26 mouse cellular contexts compared by ENCODE assay signal in genomic region chr2:146555351-146555750, GRCm38 (mm10). TPM values are rescaled to one million over a fixed set of nuclear protein-coding genes. Genes with fewer than 3 reads are reported as not detected.
DNase-seq lines count a peak whose midpoint lies in the region; ATAC-seq and TF ChIP-seq lines count a peak whose summit lies in the region.
"Had no signal": no experiment of that assay in that cellular context is flagged by ENCODE, and none has a peak within 500 bp of the region (broad histone marks: within the 10 kb centered on the region; RNA-seq: fewer than 3 reads in every experiment).

No protein-coding gene starts in this region.

- H3K9ac ChIP-seq in liver, adult 2 months (ENCODE audit: low read depth, low read length) = no peak overlapping the region
- H3K9ac ChIP-seq in liver, postnatal 0 days (replicated peaks) = no peak overlapping the region
- H3K9ac ChIP-seq in stomach, postnatal 0 days (ENCODE audit: low read length) = no peak overlapping the region
- H3K9ac ChIP-seq: embryonic facial prominence, embryonic 13.5 days; hindbrain, embryonic 13.5 days; limb, embryonic 15.5 days; liver, embryonic 14.5 days; neural tube, embryonic 12.5 days had no signal

- WGBS in liver, adult 2 months = 20% methylated on average over 5 of the region's 5 CpGs
- 60% methylated on average over 5 of the region's 5 CpGs for WGBS in liver, postnatal 0 days (ENCODE audit: insufficient replicate concordance)
- WGBS in stomach, postnatal 0 days = 58% methylated on average over 5 of the region's 5 CpGs

- ATAC-seq in liver, postnatal 0 days = no peak
- peak; percentile 76 for ATAC-seq in stomach, postnatal 0 days (ENCODE audit: low FRiP score, low TSS enrichment)
- ATAC-seq: forebrain, embryonic 16.5 days had no signal

- no peaks in the 10 kb centered on the region for H3K79me2 ChIP-seq in liver, adult 2 months (ENCODE audit: control insufficient read depth, insufficient read depth, low read length)

- TF ChIP-seq CTCF in liver, adult 2 months (IDR thresholded peaks at IDR 0.05; ENCODE audit: low read depth, low read length) = no peak
- no peak for TF ChIP-seq CTCF in liver, postnatal 0 days (IDR thresholded peaks at IDR 0.05; ENCODE audit: low read depth)
- TF ChIP-seq CTCF in stomach, postnatal 0 days (IDR thresholded peaks at IDR 0.05; ENCODE audit: low read depth) = no peak

- TF ChIP-seq EP300 in liver, postnatal 0 days (IDR thresholded peaks at IDR 0.05; ENCODE audit: low read depth) = no peak
- TF ChIP-seq EP300 in stomach, postnatal 0 days (optimal IDR thresholded peaks at IDR 0.05) = no peak

- H3K9me3 ChIP-seq in liver, postnatal 0 days (ENCODE audit: low read length) = no peaks in the 10 kb centered on the region
- no peaks in the 10 kb centered on the region for H3K9me3 ChIP-seq in stomach, postnatal 0 days (ENCODE audit: control insufficient read depth, low read length)
- H3K9me3 ChIP-seq: embryonic facial prominence, embryonic 13.5 days; forebrain, embryonic 10.5 days; hindbrain, embryonic 13.5 days; limb, embryonic 10.5 days; limb, embryonic 15.5 days; neural tube, embryonic 12.5 days had no signal

- peaks cover 6% of the 10 kb centered on the region for H3K4me1 ChIP-seq in liver, adult 2 months (ENCODE audit: control insufficient read depth, insufficient read depth, low read length)
- H3K4me1 ChIP-seq in liver, postnatal 0 days (ENCODE audit: insufficient read depth) = no peaks in the 10 kb centered on the region
- no peaks in the 10 kb centered on the region for H3K4me1 ChIP-seq in stomach, postnatal 0 days (replicated peaks; ENCODE audit: control insufficient read depth, insufficient read depth)
- H3K4me1 ChIP-seq: hindbrain, embryonic 13.5 days; limb, embryonic 15.5 days; neural tube, embryonic 12.5 days had no signal

- TF ChIP-seq POLR2A in liver, adult 2 months (IDR thresholded peaks at IDR 0.05; ENCODE audit: extremely low read depth, insufficient read depth, low read length) = no peak

- H3K27me3 ChIP-seq in liver, adult 2 months (ENCODE audit: control insufficient read depth, insufficient read depth, low read length) = no peaks in the 10 kb centered on the region
- H3K27me3 ChIP-seq in liver, postnatal 0 days (ENCODE audit: insufficient read depth, low read length) = no peaks in the 10 kb centered on the region
- H3K27me3 ChIP-seq in stomach, postnatal 0 days (ENCODE audit: control insufficient read depth, insufficient read depth, low read length) = no peaks in the 10 kb centered on the region
- H3K27me3 ChIP-seq: embryonic facial prominence, embryonic 13.5 days; hindbrain, embryonic 13.5 days; limb, embryonic 15.5 days; neural tube, embryonic 12.5 days had no signal

- no peak overlapping the region for H3K27ac ChIP-seq in liver, adult 2 months (replicated peaks; ENCODE audit: insufficient read depth, low read depth, low read length)
- no peak overlapping the region for H3K27ac ChIP-seq in liver, postnatal 0 days (ENCODE audit: low read depth)
- H3K27ac ChIP-seq in stomach, postnatal 0 days (replicated peaks) = no peak overlapping the region
- H3K27ac ChIP-seq: embryonic facial prominence, embryonic 13.5 days; forebrain, embryonic 10.5 days; gastrocnemius, adult 2 months; hindbrain, embryonic 13.5 days; limb, embryonic 10.5 days; limb, embryonic 15.5 days; liver, embryonic 14.5 days; neural tube, embryonic 12.5 days had no signal

- no peak overlapping the region for H3K4me3 ChIP-seq in liver, adult 2 months (ENCODE audit: insufficient read depth, low read depth, low read length)
- no peak overlapping the region for H3K4me3 ChIP-seq in liver, postnatal 0 days (ENCODE audit: low read depth, low read length)
- H3K4me3 ChIP-seq in stomach, postnatal 0 days (ENCODE audit: low read depth, low read length) = no peak overlapping the region
- H3K4me3 ChIP-seq: embryonic facial prominence, embryonic 13.5 days; forebrain, embryonic 10.5 days; gastrocnemius, adult 2 months; hindbrain, embryonic 13.5 days; limb, embryonic 10.5 days; limb, embryonic 15.5 days; myocyte; neural tube, embryonic 12.5 days had no signal

- DNase-seq in kidney, adult 18-20 months = peak; percentile 42
- no peak for DNase-seq in kidney, postnatal 10 days
- DNase-seq in liver, adult 2 months (ENCODE audit: extremely low read depth, low read depth, low spot score) = peak; percentile 81
- no peak for DNase-seq in liver, postnatal 0 days
- DNase-seq in lung, postnatal 14 days = peak; percentile 27
- peak; percentile 42 for DNase-seq in stomach, postnatal 0 days (ENCODE audit: low spot score)
- DNase-seq in left cerebral cortex, adult 8-10 months (ENCODE audit: low spot score in 2 of 2) = no peak
- DNase-seq: adrenal gland, postnatal 25 days; B cell, adult 2 months; cerebellum, adult 18-20 months; cerebellum, postnatal 10 days; gastrocnemius, adult 2 months; heart, postnatal 36 days; right cerebral cortex, adult 18-20 months; thymus, postnatal 4 days had no signal

- no peaks in the 10 kb centered on the region for H3K36me3 ChIP-seq in liver, adult 2 months (ENCODE audit: control insufficient read depth, insufficient read depth, low read length)
- no peaks in the 10 kb centered on the region for H3K36me3 ChIP-seq in liver, postnatal 0 days (replicated peaks; ENCODE audit: insufficient read depth, low read length)
- H3K36me3 ChIP-seq in stomach, postnatal 0 days (ENCODE audit: control insufficient read depth, insufficient read depth, low read length) = no peaks in the 10 kb centered on the region
- H3K36me3 ChIP-seq: embryonic facial prominence, embryonic 13.5 days; forebrain, embryonic 10.5 days; hindbrain, embryonic 13.5 days; limb, embryonic 10.5 days; limb, embryonic 15.5 days; neural tube, embryonic 12.5 days had no signal

- H3K4me2 ChIP-seq in liver, postnatal 0 days (ENCODE audit: low read depth, low read length) = no peak overlapping the region
- H3K4me2 ChIP-seq in stomach, postnatal 0 days (replicated peaks; ENCODE audit: low read depth) = no peak overlapping the region
- H3K4me2 ChIP-seq: embryonic facial prominence, embryonic 13.5 days; heart, embryonic 11.5 days; hindbrain, embryonic 13.5 days; limb, embryonic 15.5 days; midbrain, embryonic 11.5 days; neural tube, embryonic 12.5 days had no signal

RNA-seq across cellular contexts. Expression of gene Ralgapa2, which starts 43.2 kb away (rescaled TPM):
- 54.2 and 58.0 TPM in 2 replicates for total RNA-seq in liver, adult 2 months (2014; rRNA removed)
- 9.4 and 12.4 TPM in 2 replicates for polyA plus RNA-seq in liver, adult 2 months (2012; rRNA removed)
- 3.7 and 4.1 TPM in 2 replicates for polyA plus RNA-seq in liver, postnatal 0 days (2015; fragmentation: Nextera tagmentation; extraction: Ambion mirVana)
- polyA plus RNA-seq in stomach, postnatal 0 days (2015; fragmentation: Nextera tagmentation; extraction: Ambion mirVana) = 3.1 and 3.3 TPM in 2 replicates
- total RNA-seq in left cerebral cortex, adult 8-10 months (2022) = 10 to 100 TPM; 19.6 to 23.7 (median 20.7) TPM

Comparison
In these comparisons a context has a peak if more than half of its experiments do, and no peak if none do; other contexts are left out.
1. DNase-seq: peak in kidney, adult 18-20 months (single experiment), liver, adult 2 months (single experiment), lung, postnatal 14 days (single experiment) and stomach, postnatal 0 days (single experiment); none in kidney, postnatal 10 days (single experiment), liver, postnatal 0 days (single experiment) and left cerebral cortex, adult 8-10 months (0 of 2).